Mouse (Mus musculus) forebrain, embryonic 11.5 days (tissue): Measurements from ENCODE around the gene Nlgn2. TPM values are rescaled to one million over a fixed set of nuclear protein-coding genes. Genes with fewer than 3 reads are reported as not detected.

Source experiments
- ATAC-seq: fragments of 200-750 bp; cut with Nextera tagmentation; replicated peaks from 2 replicates; pipeline ENCODE4 v1.8.0; 2017; ENCODE audit warnings: moderate TSS enrichment; ENCODE audit not compliant: low FRiP score
- DNase-seq: peaks from one replicate; pipeline ENCODE4 v3.0.0-alpha.2; 2017; ENCODE audit warnings: low spot score
- H3K27ac ChIP-seq: fragments of 300-500 bp; sonication (generic); 2 replicates; pipeline ENCODE4 v1.5.1; 2014; ENCODE audit warnings: low read depth, low read length
- H3K27me3 ChIP-seq: fragments of 300-500 bp; sonication (generic); 2 replicates; pipeline ENCODE4 v1.6.1; 2014; ENCODE audit warnings: mild to moderate bottlenecking, low read length, mixed read lengths; ENCODE audit not compliant: control insufficient read depth, insufficient read depth
- H3K36me3 ChIP-seq: fragments of 300-500 bp; sonication (generic); 2 replicates; pipeline ENCODE4 v1.6.1; 2014; ENCODE audit warnings: mild to moderate bottlenecking, low read length, moderate library complexity, mixed read lengths; ENCODE audit not compliant: control insufficient read depth, insufficient read depth
- H3K4me1 ChIP-seq: fragments of 300-500 bp; sonication (generic); replicated peaks from 2 replicates; pipeline ENCODE4 v1.6.1; 2014; ENCODE audit warnings: low read length, mixed read lengths; ENCODE audit not compliant: control insufficient read depth, insufficient read depth
- H3K4me2 ChIP-seq: fragments of 300-500 bp; sonication (generic); 2 replicates; pipeline ENCODE4 v1.6.1; 2014; ENCODE audit warnings: low read depth, mild to moderate bottlenecking, low read length, moderate library complexity, mixed read lengths; ENCODE audit not compliant: severe bottlenecking
- H3K4me3 ChIP-seq: fragments of 300-500 bp; sonication (generic); 2 replicates; pipeline ENCODE4 v1.5.1; 2014; ENCODE audit warnings: low read depth, low read length
- H3K9ac ChIP-seq: fragments of 300-500 bp; sonication (generic); 2 replicates; pipeline ENCODE4 v1.6.1; 2014; ENCODE audit warnings: low read length
- H3K9me3 ChIP-seq: fragments of 300-500 bp; sonication (generic); 2 replicates; pipeline ENCODE4 v1.6.1; 2016; ENCODE audit warnings: low read length, mixed read lengths; ENCODE audit not compliant: control insufficient read depth
- WGBS: fragments of 180-500 bp; shearing (Covaris S2); extraction: QIAGEN DNeasy Blood & Tissue Kit; methylation state at CpG from one replicate; pipeline ENCODE4 v1.1.7; 2014; 5-methylcytosine and 5-hydroxymethylcytosine counted together
- polyA plus RNA-seq: library from polyadenylated mRNA; unstranded; fragments of >200 nt; fragmentation: Nextera tagmentation; extraction: Ambion mirVana; gene quantifications from 2 replicates; pipeline ENCODE4 v1.2.1, GENCODE M21; 2014

Nlgn2 gene
- polyA plus RNA-seq, 1 experiment from 2014 or later = 11.1 TPM

DNA sequence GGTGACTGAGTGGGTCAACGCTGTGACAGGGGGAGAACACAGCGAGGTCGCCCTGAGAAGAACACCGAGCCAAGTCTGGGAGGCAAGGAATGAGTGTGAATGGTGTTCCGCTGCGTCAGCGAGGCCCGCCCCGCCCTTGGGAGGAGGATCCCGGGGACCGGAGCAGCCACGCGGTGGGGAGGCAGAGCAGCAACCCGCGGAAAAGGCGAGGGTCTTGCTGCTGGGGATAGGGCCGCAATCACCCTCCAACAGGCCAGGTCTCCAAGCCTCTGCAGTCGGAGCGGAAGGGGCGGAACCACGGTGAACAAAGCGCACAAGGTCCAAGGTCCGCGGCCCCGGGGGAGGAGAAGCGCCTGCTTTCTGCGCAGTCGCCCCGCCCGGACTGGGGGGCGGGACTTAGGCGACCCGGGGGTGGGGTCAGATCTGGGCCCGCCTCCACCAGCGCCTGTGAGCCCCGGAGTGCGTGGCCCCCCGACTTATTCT is 8.7 kb upstream of the Nlgn2 start, which contains the start of gene Plscr3:
Plscr3 (plus strand) TSS at position 179 of the 483 bp plus-strand sequence.
- no peaks in the 10 kb centered on the region for H3K27me3 ChIP-seq
- peak within 1 kb of the TSS; percentile 94 for H3K27ac ChIP-seq
- H3K9me3 ChIP-seq = no peaks in the 10 kb centered on the region
- peak within 1 kb of the TSS; percentile 84 for H3K4me2 ChIP-seq
- under 1% methylated on average over 38 of the region's 38 CpGs for WGBS
- H3K36me3 ChIP-seq = peaks cover under 1% of the 10 kb centered on the region; the same call in 1 of the 2 replicates
- H3K4me3 ChIP-seq = peak within 1 kb of the TSS; percentile 55
- ATAC-seq (peak; percentile 88), DNase-seq (peak; percentile 96)
- H3K9ac ChIP-seq = peak within 1 kb of the TSS; percentile 75
- peaks cover 5% of the 10 kb centered on the region; the same call in 1 of the 2 replicates for H3K4me1 ChIP-seq

DNA sequence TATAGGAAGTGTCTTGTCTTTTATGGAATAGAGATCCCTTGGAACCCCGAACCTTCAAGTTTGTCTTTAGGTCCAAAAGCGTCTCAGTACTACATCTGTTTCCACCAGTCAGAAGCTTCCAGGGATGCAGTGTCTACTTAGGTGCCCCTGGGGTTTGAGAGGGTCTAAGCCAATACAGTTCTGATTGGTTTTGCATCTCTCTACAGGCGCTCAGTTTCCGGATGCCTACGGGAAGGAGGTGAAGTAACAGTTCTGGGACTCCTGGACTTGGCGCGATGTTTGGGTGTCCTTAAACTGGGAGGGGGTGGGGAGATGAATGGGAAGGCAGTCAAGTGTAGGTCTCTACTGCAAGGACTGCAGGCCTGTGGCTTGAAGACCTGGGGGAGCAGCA is 1.1 kb upstream of the Nlgn2 start:
- peaks cover 30% of the 10 kb centered on the region for H3K4me1 ChIP-seq
- WGBS = 1% methylated on average over 7 of the region's 7 CpGs

GRCm38 (mm10) chr11:69837952-69838713 is 549 bp upstream of the Nlgn2 start, which contains the start of gene Tmem256:
TSS of gene Tmem256 (plus strand) at chr11:69838514.
- H3K36me3 ChIP-seq = no peaks in the 10 kb centered on the region
- H3K4me2 ChIP-seq = peak within 1 kb of the TSS; percentile 92
- peak within 1 kb of the TSS; percentile 89 for H3K9ac ChIP-seq
- DNase-seq (peak; percentile 97), ATAC-seq (peak; percentile 87)
- under 1% methylated on average over 34 of the region's 34 CpGs for WGBS
- no peaks in the 10 kb centered on the region for H3K9me3 ChIP-seq
- peak within 1 kb of the TSS; percentile 83 for H3K27ac ChIP-seq
- no peaks in the 10 kb centered on the region; the same call in 1 of the 2 replicates for H3K27me3 ChIP-seq
- peaks cover 30% of the 10 kb centered on the region for H3K4me1 ChIP-seq
- peak within 1 kb of the TSS; percentile 73 for H3K4me3 ChIP-seq

More for the DNA sequence above, 1.1 kb upstream of the Nlgn2 start:
- H3K27me3 ChIP-seq = no peaks in the 10 kb centered on the region; the same call in 1 of the 2 replicates
- H3K36me3 ChIP-seq = no peaks in the 10 kb centered on the region
- H3K4me3 ChIP-seq = peak overlapping the region; percentile 73
- DNase-seq (no peak), ATAC-seq (peak; percentile 4)
- no peaks in the 10 kb centered on the region for H3K9me3 ChIP-seq
- peak overlapping the region; percentile 58 for H3K9ac ChIP-seq
- peak overlapping the region; percentile 48; the same call in 1 of the 2 replicates for H3K27ac ChIP-seq
- peak overlapping the region; percentile 73 for H3K4me2 ChIP-seq

- no peaks in the 10 kb centered on the region for H3K9me3 ChIP-seq
- WGBS = under 1% methylated on average over 50 of the region's 52 CpGs
- peak overlapping the region; percentile 92 for H3K4me2 ChIP-seq
- H3K4me1 ChIP-seq = peaks cover 30% of the 10 kb centered on the region
- no peaks in the 10 kb centered on the region; the same call in 1 of the 2 replicates for H3K27me3 ChIP-seq
- no peaks in the 10 kb centered on the region for H3K36me3 ChIP-seq
- H3K4me3 ChIP-seq = peak overlapping the region; percentile 73
- H3K27ac ChIP-seq = peak overlapping the region; percentile 83
- ATAC-seq (peak; percentile 2; the same call in 1 of the 2 replicates), DNase-seq (peak; percentile 76)
- H3K9ac ChIP-seq = peak overlapping the region; percentile 89
Observed at GRCm38 (mm10) chr11:69836703-69837576, 644 bp downstream of the Nlgn2 start.

DNA sequence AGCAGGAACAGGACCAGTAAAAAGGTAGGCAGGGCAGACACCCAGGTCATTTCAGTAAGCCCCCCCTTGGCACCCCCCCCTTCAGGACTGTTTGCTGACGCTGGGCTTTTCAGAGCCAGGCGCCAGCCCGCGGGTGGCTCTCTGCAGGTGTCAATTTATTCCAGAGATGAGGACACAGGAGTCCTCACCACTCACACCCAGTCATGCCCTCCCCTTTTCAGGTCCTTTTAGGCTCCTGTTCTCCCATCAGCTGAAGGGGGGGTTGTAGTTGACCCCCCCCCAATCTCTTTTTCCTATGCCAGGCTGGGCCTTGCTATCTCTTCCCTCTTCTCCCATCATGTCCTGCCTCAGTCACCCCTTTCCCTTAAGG is 1.6 kb downstream of the Nlgn2 start:
- Histone ChIP-seq H3K4me1 (peaks cover 30% of the 10 kb centered on the region), H3K27me3 (no peaks in the 10 kb centered on the region; the same call in 1 of the 2 replicates), H3K4me3 (peak overlapping the region; percentile 73), H3K4me2 (peak overlapping the region; percentile 92), H3K9me3 (no peaks in the 10 kb centered on the region), H3K9ac (peak overlapping the region; percentile 89; the same call in 1 of the 2 replicates), H3K27ac (no peak overlapping the region), H3K36me3 (no peaks in the 10 kb centered on the region)
- 0% methylated on average over 4 of the region's 4 CpGs for WGBS
- DNase-seq (no peak), ATAC-seq (no peak)

DNA sequence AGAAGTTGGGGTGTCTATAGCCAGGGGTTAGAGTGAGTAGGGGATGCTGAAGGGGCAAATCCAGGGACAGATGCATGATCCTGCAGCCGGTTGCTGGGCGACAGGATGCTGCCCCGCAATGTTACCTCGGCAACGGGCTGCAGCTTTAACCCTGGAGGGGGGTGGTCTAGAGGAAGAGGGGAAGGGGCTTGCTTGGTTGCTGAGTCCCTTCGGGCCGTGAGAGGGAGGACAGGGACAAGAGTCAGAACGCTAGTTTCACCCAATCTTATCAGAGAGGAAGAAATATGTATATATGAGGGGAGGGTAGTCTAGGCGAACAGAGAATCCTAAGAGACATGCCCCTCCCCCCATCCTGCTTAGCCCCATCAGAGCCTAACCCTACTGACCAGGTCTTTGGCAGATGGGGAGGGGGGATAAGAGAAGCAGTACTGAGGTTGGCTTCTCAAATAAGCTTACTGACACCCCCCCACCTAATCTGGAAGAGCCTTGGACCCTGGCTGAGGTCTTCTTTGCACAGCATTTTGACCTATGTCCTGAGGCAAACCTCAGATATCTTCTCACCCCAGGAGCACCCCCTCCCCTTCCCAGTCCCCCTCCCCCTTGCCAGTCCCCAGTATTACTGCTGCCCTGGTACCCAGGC is 2.1 kb downstream of the Nlgn2 start:
- Histone ChIP-seq H3K4me3 (peak overlapping the region; percentile 73), H3K9ac (peak overlapping the region; percentile 89), H3K9me3 (no peaks in the 10 kb centered on the region), H3K4me1 (peaks cover 30% of the 10 kb centered on the region), H3K27me3 (no peaks in the 10 kb centered on the region; the same call in 1 of the 2 replicates), H3K27ac (no peak overlapping the region), H3K4me2 (peak overlapping the region; percentile 92), H3K36me3 (no peaks in the 10 kb centered on the region)
- no peak for ATAC-seq
- 4% methylated on average over 9 of the region's 9 CpGs for WGBS
- DNase-seq = peak; percentile 71

DNA sequence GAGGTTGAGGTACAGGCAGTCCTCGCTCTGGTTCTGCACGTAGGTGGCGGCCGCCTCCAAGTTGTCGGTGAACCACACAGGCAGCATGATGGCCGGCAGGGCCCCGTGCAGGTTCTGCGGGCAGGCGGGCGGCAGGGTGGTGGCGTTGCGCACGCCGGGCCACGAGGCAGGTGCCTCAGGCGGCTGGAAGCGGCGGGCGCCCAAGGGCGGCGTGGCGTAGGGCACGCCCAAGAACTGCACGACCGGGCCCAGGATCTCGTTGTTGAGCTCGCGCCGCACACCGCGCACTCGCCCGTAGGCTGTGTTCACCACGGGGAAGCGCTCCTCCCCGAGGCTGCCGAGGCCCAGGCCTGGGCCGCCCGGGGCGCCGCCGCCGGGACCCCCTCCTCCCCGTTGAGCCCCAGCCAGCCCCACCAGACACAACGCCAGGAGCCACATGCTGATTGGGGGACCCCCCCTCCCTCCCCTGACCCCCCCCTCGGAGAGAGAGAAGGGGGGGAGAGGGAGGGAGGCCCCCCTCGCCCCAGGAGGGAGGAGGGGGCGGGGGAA is 3.5 kb downstream of the Nlgn2 start:
- DNase-seq = peak; percentile 70
- peak overlapping the region; percentile 73 for H3K4me3 ChIP-seq
- H3K9me3 ChIP-seq = no peaks in the 10 kb centered on the region
- 6% methylated on average over 47 of the region's 48 CpGs for WGBS
- no peak overlapping the region for H3K27ac ChIP-seq
- H3K9ac ChIP-seq = peak overlapping the region; percentile 65
- peaks cover 30% of the 10 kb centered on the region for H3K4me1 ChIP-seq
- H3K36me3 ChIP-seq = no peaks in the 10 kb centered on the region
- H3K27me3 ChIP-seq = no peaks in the 10 kb centered on the region; the same call in 1 of the 2 replicates
- peak overlapping the region; percentile 92 for H3K4me2 ChIP-seq
- ATAC-seq = no peak
